Comparison of ENCODE assay signal across 8 mouse cellular contexts in the genomic region with DNA sequence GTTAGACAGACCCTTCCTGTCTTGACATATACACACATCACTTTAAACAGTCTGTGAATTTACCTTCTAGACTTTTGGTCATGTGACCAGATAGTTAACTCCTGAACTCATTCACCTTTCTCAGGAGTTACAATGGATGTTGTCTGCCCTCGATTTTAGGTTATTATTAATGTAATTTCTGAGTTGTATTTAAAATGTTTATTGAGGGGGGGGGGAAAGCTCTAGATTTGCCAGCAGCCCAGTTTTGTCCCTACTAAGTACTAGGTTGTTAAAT. TPM values are rescaled to one million over a fixed set of nuclear protein-coding genes. Genes with fewer than 3 reads are reported as not detected.
DNase-seq lines count a peak whose midpoint lies in the region; ATAC-seq lines count a peak whose summit lies in the region.

No protein-coding gene starts in this region.

- H3K9ac ChIP-seq in kidney, embryonic 14.5 days (ENCODE audit: low read depth, low read length): peak overlapping the region; percentile 70
- H3K9ac ChIP-seq in hindbrain, embryonic 15.5 days: peak overlapping the region; percentile 72
- H3K9ac ChIP-seq in midbrain, embryonic 14.5 days (replicated peaks; ENCODE audit: low read length): peak overlapping the region; percentile 77

- peaks cover 10% of the 10 kb centered on the region; the same call in 1 of the 2 replicates for H3K4me1 ChIP-seq in kidney, embryonic 14.5 days (ENCODE audit: control insufficient read depth, insufficient read depth, low read length)
- no peaks in the 10 kb centered on the region for H3K4me1 ChIP-seq in brown adipose tissue, adult 24 weeks (ENCODE audit: control insufficient read depth, insufficient read depth, insufficient read length, low read length)
- H3K4me1 ChIP-seq in hindbrain, embryonic 15.5 days (replicated peaks): peaks cover 14% of the 10 kb centered on the region
- H3K4me1 ChIP-seq in midbrain, embryonic 14.5 days (ENCODE audit: control insufficient read depth, insufficient read depth, low read length): peaks cover 8% of the 10 kb centered on the region; the same call in 1 of the 2 replicates

- peak overlapping the region; percentile 75 for H3K4me3 ChIP-seq in kidney, embryonic 14.5 days (ENCODE audit: low read length)
- peak overlapping the region; percentile 89 for H3K4me3 ChIP-seq in brown adipose tissue, adult 24 weeks (ENCODE audit: insufficient read depth, low read depth, low read length)
- H3K4me3 ChIP-seq in hindbrain, embryonic 15.5 days: peak overlapping the region; percentile 76
- peak overlapping the region; percentile 75 for H3K4me3 ChIP-seq in midbrain, embryonic 14.5 days (replicated peaks; ENCODE audit: low read depth, low read length)

- peak overlapping the region; percentile 51 for H3K4me2 ChIP-seq in kidney, embryonic 14.5 days (replicated peaks; ENCODE audit: low read depth, low read length)
- peak overlapping the region; percentile 71 for H3K4me2 ChIP-seq in hindbrain, embryonic 15.5 days
- H3K4me2 ChIP-seq in midbrain, embryonic 14.5 days (ENCODE audit: low read length): peak overlapping the region; percentile 76

- no peaks in the 10 kb centered on the region for H3K9me3 ChIP-seq in kidney, embryonic 14.5 days (ENCODE audit: control insufficient read depth, low read length)
- no peaks in the 10 kb centered on the region for H3K9me3 ChIP-seq in hindbrain, embryonic 15.5 days
- no peaks in the 10 kb centered on the region for H3K9me3 ChIP-seq in midbrain, embryonic 14.5 days (ENCODE audit: control insufficient read depth, low read length)

- H3K27ac ChIP-seq in kidney, embryonic 14.5 days (ENCODE audit: low read depth, low read length): no peak overlapping the region
- no peak overlapping the region for H3K27ac ChIP-seq in brown adipose tissue, adult 24 weeks (replicated peaks; ENCODE audit: low read depth, low read length)
- H3K27ac ChIP-seq in hindbrain, embryonic 15.5 days (replicated peaks): no peak overlapping the region; the same call in 1 of the 2 replicates
- H3K27ac ChIP-seq in midbrain, embryonic 14.5 days (replicated peaks; ENCODE audit: low read depth, low read length): peak overlapping the region; percentile 76; the same call in 1 of the 2 replicates

- DNase-seq in kidney, postnatal 14 days: no peak
- no peak for DNase-seq in midbrain, embryonic 14.5 days
- DNase-seq in gastrocnemius, postnatal 14 days: no peak
- no peak for DNase-seq in layer of hippocampus, postnatal 25 days (ENCODE audit: extremely low spot score in 1 of 2, low spot score in 1 of 2)

- H3K27me3 ChIP-seq in kidney, embryonic 14.5 days (ENCODE audit: control insufficient read depth, insufficient read depth, low read length): peaks cover 27% of the 10 kb centered on the region
- H3K27me3 ChIP-seq in hindbrain, embryonic 15.5 days: peaks cover 8% of the 10 kb centered on the region
- H3K27me3 ChIP-seq in midbrain, embryonic 14.5 days (ENCODE audit: control insufficient read depth, insufficient read depth, low read length): peaks cover 12% of the 10 kb centered on the region

- 0% methylated on average over 1 of the region's 1 CpGs for WGBS in kidney, embryonic 14.5 days
- WGBS in hindbrain, embryonic 15.5 days: 3% methylated on average over 1 of the region's 1 CpGs
- WGBS in midbrain, embryonic 14.5 days: 9% methylated on average over 1 of the region's 1 CpGs

- no peak for ATAC-seq in kidney, embryonic 14.5 days (ENCODE audit: low FRiP score, low TSS enrichment)
- no peak for ATAC-seq in hindbrain, embryonic 15.5 days (ENCODE audit: low FRiP score, low read depth)
- ATAC-seq in midbrain, embryonic 14.5 days (ENCODE audit: low FRiP score, low TSS enrichment): no peak; the same call in 1 of the 2 replicates
- ATAC-seq in erythroid progenitor cell, adult 5-6 weeks (replicated peaks; ENCODE audit: low FRiP score, poor library complexity, severe bottlenecking): no peak

- intact Hi-C loops in gastrocnemius, postnatal 14 days (cut with DNase I; ENCODE audit: low total_unique reads): no loop called here

- no peaks in the 10 kb centered on the region for H3K36me3 ChIP-seq in kidney, embryonic 14.5 days (ENCODE audit: control insufficient read depth, insufficient read depth, low read length)
- H3K36me3 ChIP-seq in hindbrain, embryonic 15.5 days: no peaks in the 10 kb centered on the region
- H3K36me3 ChIP-seq in midbrain, embryonic 14.5 days (ENCODE audit: control insufficient read depth, insufficient read depth, low read length): no peaks in the 10 kb centered on the region

RNA-seq across cellular contexts. Expression of gene Shox2, which starts 4.7 kb away (rescaled TPM):
- 0.16 TPM in 1 of 2 replicates, not detected in the other for polyA plus RNA-seq in kidney, embryonic 14.5 days (2014; fragmentation: Nextera tagmentation; extraction: Ambion mirVana)
- polyA plus RNA-seq in brown adipose tissue, adult 24 weeks (2012; ENCODE audit: insufficient read depth, insufficient read length, missing spikeins): 2.0 and 2.6 TPM in 2 replicates
- polyA plus RNA-seq in hindbrain, embryonic 15.5 days (2015; fragmentation: Nextera tagmentation; extraction: Ambion mirVana): 23.6 and 37.9 TPM in 2 replicates
- 61.8 and 74.7 TPM in 2 replicates for polyA plus RNA-seq in midbrain, embryonic 14.5 days (2014; fragmentation: Nextera tagmentation; extraction: Ambion mirVana)
- total RNA-seq in erythroid progenitor cell, adult 5-6 weeks (2015; ENCODE audit: low replicate concordance): not detected in 2 replicates
- 1.4 TPM in 1 of 2 replicates, not detected in the other for total RNA-seq in erythroid progenitor cell, adult 5-6 weeks (2017; ENCODE audit: low replicate concordance)
- 1 to 10 TPM; 4.3 TPM for total RNA-seq in gastrocnemius, postnatal 14 days (2021)
- total RNA-seq in layer of hippocampus, postnatal 25 days (2021): not detected

RNA-seq across cellular contexts. Expression of gene Rsrc1, which starts 5.0 kb away (rescaled TPM):
- polyA plus RNA-seq in kidney, embryonic 14.5 days (2014; fragmentation: Nextera tagmentation; extraction: Ambion mirVana): 38.5 and 43.8 TPM in 2 replicates
- 19.4 and 29.0 TPM in 2 replicates for polyA plus RNA-seq in brown adipose tissue, adult 24 weeks (2012; ENCODE audit: insufficient read depth, insufficient read length, missing spikeins)
- 29.3 and 33.3 TPM in 2 replicates for polyA plus RNA-seq in hindbrain, embryonic 15.5 days (2015; fragmentation: Nextera tagmentation; extraction: Ambion mirVana)
- polyA plus RNA-seq in midbrain, embryonic 14.5 days (2014; fragmentation: Nextera tagmentation; extraction: Ambion mirVana): 42.2 and 50.9 TPM in 2 replicates
- total RNA-seq in erythroid progenitor cell, adult 5-6 weeks (2015; ENCODE audit: low replicate concordance): 5.4 and 6.5 TPM in 2 replicates
- total RNA-seq in erythroid progenitor cell, adult 5-6 weeks (2017; ENCODE audit: low replicate concordance): 7.6 and 10.4 TPM in 2 replicates
- 10 to 100 TPM; 17.0 to 19.1 TPM for total RNA-seq in gastrocnemius, postnatal 14 days (2021)
- total RNA-seq in layer of hippocampus, postnatal 25 days (2021): 10 to 100 TPM; 33.0 to 34.6 TPM
